Mouse (Mus musculus) hematopoietic multipotent progenitor cell, adult 10-12 weeks (in vitro differentiated cells): ENCODE data around the gene Trim12c. TPM values are rescaled to one million over a fixed set of nuclear protein-coding genes. Genes with fewer than 3 reads are reported as not detected.

ENCODE experiments used
- polyA plus RNA-seq: library from polyadenylated mRNA; stranded (reverse); fragments of >175 nt; gene quantifications from 2 replicates; pipeline ENCODE4 v1.2.3, GENCODE M21; 2012; ENCODE audit warnings: low replicate concordance

Gene Trim12c
- 3.5 and 6.5 TPM in 2 replicates for polyA plus RNA-seq

GRCm38 (mm10) chr7:104352717-104353599, at the start of gene Trim12c:
TSS of gene Trim12c (minus strand) at chr7:104353362.

GRCm38 (mm10) chr7:104400698-104401097, 47.5 kb upstream of the Trim12c start, which contains the start of gene Trim30c:
TSS of gene Trim30c (minus strand) at chr7:104400837.

DNA sequence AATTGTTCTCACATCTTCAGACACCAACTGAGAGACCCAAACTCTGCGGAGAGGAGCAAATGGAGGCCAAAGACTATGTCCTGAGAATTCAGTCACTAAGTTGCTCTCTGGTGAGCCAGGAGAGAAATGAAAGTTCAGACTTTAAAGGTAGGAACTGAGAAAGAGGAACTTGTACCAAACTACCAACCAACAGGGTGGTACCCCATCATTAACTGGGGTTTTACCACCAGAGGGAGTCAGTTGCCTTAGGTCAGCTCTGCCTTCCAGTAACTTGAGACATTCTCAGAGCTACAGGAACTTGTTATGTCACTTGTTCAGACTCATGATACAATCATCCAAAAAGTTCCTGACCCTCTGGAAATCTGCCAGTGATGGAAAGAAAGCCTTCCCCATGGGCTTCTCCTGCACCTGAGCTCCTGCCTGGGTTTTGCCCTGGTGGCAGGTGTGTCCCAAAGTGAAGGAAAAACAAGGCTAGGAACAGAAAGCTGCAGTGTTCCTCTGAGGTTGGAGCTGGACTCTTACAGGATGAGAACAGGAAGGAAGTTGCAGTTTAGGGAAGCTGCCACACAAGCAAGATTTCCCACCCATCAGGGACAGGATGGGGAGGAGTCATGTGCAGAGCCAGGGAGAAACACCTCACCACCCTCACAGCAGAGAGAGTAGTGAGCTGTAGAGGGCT, 16.7 kb upstream of the Trim12c start, which contains the start of gene Trim30b:
Gene Trim30b, minus strand, starts transcription at position 149 of the 679 bp plus-strand sequence.

GRCm38 (mm10) chr7:104329171-104329570, 24.0 kb downstream of the Trim12c start, which contains the start of gene Trim34b:
TSS of gene Trim34b (plus strand) at chr7:104329471.

DNA sequence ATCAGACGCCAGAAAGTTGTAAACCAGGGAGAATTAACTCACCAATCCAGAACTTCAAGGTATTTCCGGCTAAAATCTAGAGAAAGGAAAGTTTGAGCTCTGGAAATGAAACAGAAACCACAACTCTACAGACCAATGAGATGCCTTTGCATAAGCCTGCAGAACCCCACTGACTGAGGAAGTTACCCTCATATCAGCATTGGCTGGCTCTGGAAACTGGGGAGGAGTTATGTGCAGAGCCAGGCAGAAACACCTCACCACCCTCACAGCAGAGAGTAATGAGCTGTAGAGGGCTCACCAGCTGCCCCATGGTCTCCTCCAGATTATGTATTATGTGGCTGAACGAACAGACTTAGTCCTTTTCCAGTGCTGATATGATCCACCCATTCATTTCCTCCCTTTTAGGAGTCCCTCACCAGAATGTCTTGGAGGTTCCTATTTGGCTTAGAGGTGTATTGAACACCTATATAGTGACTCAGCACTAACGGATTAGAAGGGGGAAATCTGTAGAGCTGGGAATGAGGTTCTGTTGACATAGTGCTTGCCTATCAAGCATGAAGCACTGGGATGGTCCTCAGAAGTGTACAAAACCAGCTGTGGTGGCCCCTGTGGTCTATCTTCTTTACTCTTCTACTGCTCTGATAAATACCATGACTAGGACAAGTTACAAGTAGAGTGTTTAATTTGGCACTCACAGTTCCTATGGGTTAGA, 37.6 kb downstream of the Trim12c start, which contains the start of gene Trim12a:
Gene Trim12a, minus strand, starts transcription at position 98 of the 712 bp plus-strand sequence.

Other genes starting within 250 kb of the Trim12c start
- gene Olfr646, start 248.5 kb downstream of the Trim12c start, polyA plus RNA-seq = not detected in 2 replicates
- gene Ubqln5, start 223.5 kb downstream of the Trim12c start, polyA plus RNA-seq = not detected in 2 replicates
- gene Olfr643, start 216.0 kb downstream of the Trim12c start, polyA plus RNA-seq = not detected in 2 replicates
- gene Ubqln3, start 210.1 kb downstream of the Trim12c start, polyA plus RNA-seq = not detected in 2 replicates
- gene Ubqlnl, start 202.8 kb downstream of the Trim12c start, polyA plus RNA-seq = not detected in 2 replicates
- not detected in 2 replicates for gene Olfm5, start 188.5 kb downstream of the Trim12c start, polyA plus RNA-seq
- gene Olfr648, start 170.0 kb downstream of the Trim12c start, polyA plus RNA-seq = not detected in 2 replicates
- not detected in 2 replicates for gene Olfr649, start 157.4 kb downstream of the Trim12c start, polyA plus RNA-seq
- gene Trim6, start 134.6 kb downstream of the Trim12c start, polyA plus RNA-seq = 0.12 TPM in 1 of 2 replicates, not detected in the other
- gene Trim34a, start 108.9 kb downstream of the Trim12c start, polyA plus RNA-seq = 0.55 and 1.2 TPM in 2 replicates
- 0.04 TPM in 1 of 2 replicates, not detected in the other for gene Trim5, start 65.3 kb downstream of the Trim12c start, polyA plus RNA-seq
- gene Trim12a, start 37.9 kb downstream of the Trim12c start, polyA plus RNA-seq = not detected in 2 replicates
- gene Trim34b, start 23.9 kb downstream of the Trim12c start, polyA plus RNA-seq = 1.1 and 1.8 TPM in 2 replicates
- 0.52 and 0.56 TPM in 2 replicates for gene Trim30b, start 16.5 kb upstream of the Trim12c start, polyA plus RNA-seq
- gene Trim30c, start 47.5 kb upstream of the Trim12c start, polyA plus RNA-seq = 0.10 and 0.26 TPM in 2 replicates
- gene Trim30a, start 111.8 kb upstream of the Trim12c start, polyA plus RNA-seq = 7.1 and 19.8 TPM in 2 replicates
- 0.07 and 0.16 TPM in 2 replicates for gene Trim30d, start 154.5 kb upstream of the Trim12c start, polyA plus RNA-seq
- gene Olfr651, start 196.8 kb upstream of the Trim12c start, polyA plus RNA-seq = not detected in 2 replicates
- not detected in 2 replicates for gene Olfr652, start 207.5 kb upstream of the Trim12c start, polyA plus RNA-seq
- gene Olfr653, start 224.0 kb upstream of the Trim12c start, polyA plus RNA-seq = not detected in 2 replicates
- not detected in 2 replicates for gene Olfr654, start 233.7 kb upstream of the Trim12c start, polyA plus RNA-seq
- gene Olfr655, start 248.4 kb upstream of the Trim12c start, polyA plus RNA-seq = not detected in 2 replicates